Mouse (Mus musculus) heart, adult 8-10 months (tissue): ENCODE data around the gene Tmub1. TPM values are rescaled to one million over a fixed set of nuclear protein-coding genes. Genes with fewer than 3 reads are reported as not detected.
"Not testable (repeated sequence)": the region's sequence is repeated elsewhere in the genome, so short reads cannot be mapped to it uniquely, and the experiment has no call there.

Experiments used
- DNase-seq: peaks from one replicate; pipeline ENCODE4 v3.0.0; 2022; ENCODE audit warnings: low spot score
- total RNA-seq, 4 experiments: library from RNA; stranded (reverse); gene quantifications; 2 replicates each; pipeline ENCODE4 v1.2.4; 2022

The Tmub1 gene
- total RNA-seq, 4 experiments from 2014 or later, result 9.8 to 12.3 (median 11.8) TPM

GRCm38 (mm10) chr5:24424004-24424781, 23.5 kb downstream of the Tmub1 start:
- DNase-seq, result peak; percentile 45

GRCm38 (mm10) chr5:24423129-24424003, 24.3 kb downstream of the Tmub1 start, which contains the start of the genes Cdk5 and Slc4a2:
TSS of gene Cdk5 (minus strand) at chr5:24423530.
TSS of gene Slc4a2 (plus strand) at chr5:24423837.
- DNase-seq, result peak; percentile 99

- no peak for DNase-seq
Observed at GRCm38 (mm10) chr5:24420381-24420780, 27.3 kb downstream of the Tmub1 start.

GRCm38 (mm10) chr5:24417587-24417986, 30.1 kb downstream of the Tmub1 start:
- no peak for DNase-seq

GRCm38 (mm10) chr5:24416222-24416736, 31.4 kb downstream of the Tmub1 start:
- DNase-seq, result peak; percentile 68

- DNase-seq, result no peak
Observed at GRCm38 (mm10) chr5:24413938-24414337, 33.7 kb downstream of the Tmub1 start.

GRCm38 (mm10) chr5:24413042-24413693, 34.5 kb downstream of the Tmub1 start, which contains the start of gene Asic3:
TSS of gene Asic3 (plus strand) at chr5:24413392.
- DNase-seq, result no peak

GRCm38 (mm10) chr5:24412063-24412462, 35.6 kb downstream of the Tmub1 start:
- DNase-seq, result no peak

- DNase-seq, result no peak
Observed at GRCm38 (mm10) chr5:24409466-24409865, 38.2 kb downstream of the Tmub1 start.

- DNase-seq, result no peak
Observed at GRCm38 (mm10) chr5:24408651-24409050, 39.0 kb downstream of the Tmub1 start.

GRCm38 (mm10) chr5:24405389-24405876, 42.2 kb downstream of the Tmub1 start:
- no peak for DNase-seq

- DNase-seq, result no peak
Observed at GRCm38 (mm10) chr5:24404594-24405360, 42.9 kb downstream of the Tmub1 start.

GRCm38 (mm10) chr5:24401969-24402368, 45.7 kb downstream of the Tmub1 start:
- DNase-seq, result no peak

GRCm38 (mm10) chr5:24400911-24401605, 46.6 kb downstream of the Tmub1 start:
- no peak for DNase-seq

- DNase-seq, result no peak
Observed at GRCm38 (mm10) chr5:24400362-24400761, 47.3 kb downstream of the Tmub1 start.

GRCm38 (mm10) chr5:24399686-24400085, 48.0 kb downstream of the Tmub1 start:
- DNase-seq, result no peak

- DNase-seq, result not testable (repeated sequence)
Observed at GRCm38 (mm10) chr5:24396254-24396653, 51.4 kb downstream of the Tmub1 start.
